8 mouse cellular contexts compared by ENCODE assay signal in the genomic region with DNA sequence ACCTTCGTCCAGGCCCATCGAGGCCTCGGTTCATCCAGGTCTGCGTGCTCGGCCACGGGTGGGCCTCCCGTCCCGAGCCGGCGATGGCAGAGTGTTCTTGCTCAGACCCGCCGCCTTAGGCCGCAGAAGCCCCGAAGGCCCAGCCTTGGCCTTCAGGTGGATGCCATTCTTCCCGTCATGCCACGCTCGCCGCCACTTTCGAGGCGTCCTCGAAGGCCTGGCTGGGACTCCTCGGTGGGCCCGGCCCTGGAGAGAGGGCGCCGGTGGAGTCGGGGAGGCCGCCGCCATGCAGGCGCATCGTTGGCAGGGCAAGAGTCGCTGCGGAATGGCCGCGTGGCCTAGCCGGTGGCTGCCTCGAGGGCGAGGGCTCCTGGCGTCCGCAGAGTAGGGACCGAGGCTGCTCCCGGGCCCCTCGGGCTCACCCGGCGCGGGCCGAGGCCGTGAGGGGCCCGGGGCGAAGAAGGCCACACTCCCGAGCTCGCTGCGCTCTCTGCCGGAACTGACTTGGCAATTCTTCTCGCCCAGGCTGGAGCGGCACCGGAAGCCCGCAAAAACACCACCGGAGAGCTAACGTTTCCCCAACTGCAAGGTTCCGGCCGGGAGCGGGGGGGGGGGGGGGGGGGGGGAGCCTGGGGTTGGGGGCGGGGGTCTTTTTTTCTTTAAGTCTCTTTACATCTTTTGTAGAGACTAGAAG. TPM values are rescaled to one million over a fixed set of nuclear protein-coding genes. Genes with fewer than 3 reads are reported as not detected.
DNase-seq lines count a peak whose midpoint lies in the region; ATAC-seq lines count a peak whose summit lies in the region.
"Not testable (repeated sequence)": the region's sequence is repeated elsewhere in the genome, so short reads cannot be mapped to it uniquely, and the experiment has no call there.

No protein-coding gene starts in this region.

- H3K27ac ChIP-seq in intestine, embryonic 14.5 days (ENCODE audit: low read depth): not testable (repeated sequence)

- H3K4me1 ChIP-seq in intestine, embryonic 14.5 days (replicated peaks; ENCODE audit: control insufficient read depth, insufficient read depth, low read length): not testable (repeated sequence)

- 0% methylated on average over 6 of the region's 63 CpGs for WGBS in intestine, embryonic 14.5 days

- not testable (repeated sequence) for H3K36me3 ChIP-seq in intestine, embryonic 14.5 days (ENCODE audit: control insufficient read depth, insufficient read depth, low read length)

- peak; percentile 95 for ATAC-seq in common myeloid progenitor, adult 5-6 weeks (replicated peaks; ENCODE audit: low read depth, poor library complexity, severe bottlenecking)
- peak; percentile 94 for ATAC-seq in intestine, embryonic 14.5 days (replicated peaks; ENCODE audit: low FRiP score, low TSS enrichment, low read depth)

- H3K27me3 ChIP-seq in intestine, embryonic 14.5 days (replicated peaks; ENCODE audit: control insufficient read depth, insufficient read depth, low read length): not testable (repeated sequence)

- peak overlapping the region; percentile 34 for H3K4me3 ChIP-seq in intestine, embryonic 14.5 days (ENCODE audit: low read depth, low read length)

- H3K4me2 ChIP-seq in intestine, embryonic 14.5 days (ENCODE audit: low read length): peak overlapping the region; percentile 47

- intact Hi-C loops in gastrocnemius, postnatal 14 days (cut with DNase I; ENCODE audit: low total_unique reads); left cerebral cortex, postnatal 25 days (cut with DNase I): not testable (repeated sequence)

- DNase-seq in ZHBTc4 (ENCODE audit: low read depth, low spot score): peak; percentile 89
- peak; percentile 79 for DNase-seq in gastrocnemius, postnatal 14 days
- peak; percentile 79 for DNase-seq in intestine, embryonic 14.5 days (ENCODE audit: low spot score)
- DNase-seq in left cerebral cortex, postnatal 25 days (ENCODE audit: low spot score in 2 of 2): peak; percentile 73 to 79
- peak; percentile 83 for DNase-seq in mesoderm, embryonic 11.5 days (ENCODE audit: low read depth, low spot score)
- peak; percentile 72 for DNase-seq in right cerebral cortex, postnatal 25 days
- DNase-seq in urinary bladder, postnatal 36 days (ENCODE audit: low spot score in 2 of 2): peak; percentile 43 to 74

- 0 out of 2 replicates have a peak overlapping the region, but pooled peaks have one; percentile 34 for H3K9ac ChIP-seq in intestine, embryonic 14.5 days (ENCODE audit: low read length)

- H3K9me3 ChIP-seq in intestine, embryonic 14.5 days (ENCODE audit: control insufficient read depth, low read length): not testable (repeated sequence)

RNA-seq across cellular contexts. Expression of a gene that starts 28.1 kb away (rescaled TPM):
- total RNA-seq in common myeloid progenitor, adult 5-6 weeks (2017): 0.34 and 1.3 TPM in 2 replicates
- total RNA-seq in gastrocnemius, postnatal 14 days (2021): 10 to 100 TPM in 1 of 2 experiments, 1 to 10 TPM in 1; 8.0 to 11.8 TPM
- polyA plus RNA-seq in intestine, embryonic 14.5 days (2014; fragmentation: Nextera tagmentation; extraction: Ambion mirVana): 4.2 and 4.4 TPM in 2 replicates
- 100 to 1,000 TPM; 349 to 370 TPM for total RNA-seq in left cerebral cortex, postnatal 25 days (2021)

Comparison
In these comparisons a context has a peak if more than half of its experiments do, and no peak if none do; other contexts are left out.
1. RNA of a gene that starts 28.1 kb away (total RNA-seq): 349 to 370 TPM in left cerebral cortex, postnatal 25 days; 8.0 to 11.8 TPM in gastrocnemius, postnatal 14 days and 0.34 to 1.3 TPM in common myeloid progenitor, adult 5-6 weeks; every median in the first group is over 10 times any median in the second.
2. Peak in every context shown above with its lines, with median percentiles within 50 percentile points of each other: DNase-seq.